ENCODE assay signal across 30 mouse cellular contexts in the genomic region with DNA sequence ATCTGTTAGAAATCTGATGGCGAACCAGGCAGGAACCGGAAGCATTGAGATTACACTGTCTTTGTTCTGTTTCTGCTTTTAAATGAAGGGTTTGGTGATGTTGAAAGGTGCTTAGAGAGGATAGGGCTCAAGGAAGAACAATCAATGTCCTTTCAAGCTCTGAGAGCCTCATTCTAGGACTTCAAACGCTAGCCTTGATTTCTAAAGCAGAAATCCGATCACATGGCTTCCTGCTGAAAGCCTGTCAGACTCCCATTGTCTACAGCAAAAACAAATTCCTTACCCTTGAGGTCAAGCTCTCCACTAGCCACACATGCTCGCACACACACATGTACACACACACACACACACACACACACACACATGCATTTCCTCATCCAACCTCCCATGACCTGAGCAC.
DNase-seq lines count a peak whose midpoint lies in the region; ATAC-seq lines count a peak whose summit lies in the region.
"Had no signal": no experiment of that assay in that cellular context is flagged by ENCODE, and none has a peak within 500 bp of the region (broad histone marks: within the 10 kb centered on the region; RNA-seq: fewer than 3 reads in every experiment).

No protein-coding gene starts in this region.

- no peak overlapping the region for H3K4me3 ChIP-seq in forebrain, embryonic 15.5 days
- H3K4me3 ChIP-seq: erythroblast, embryonic 14.5 days; heart, embryonic 15.5 days; hindbrain, embryonic 15.5 days; kidney, embryonic 15.5 days; limb, embryonic 13.5 days; lung, embryonic 15.5 days; midbrain, embryonic 15.5 days; neural tube, embryonic 15.5 days had no signal

- no peak overlapping the region for H3K27ac ChIP-seq in forebrain, embryonic 15.5 days (replicated peaks)
- H3K27ac ChIP-seq: heart, embryonic 15.5 days; hindbrain, embryonic 15.5 days; kidney, embryonic 15.5 days; limb, embryonic 13.5 days; lung, embryonic 15.5 days; midbrain, embryonic 15.5 days; neural tube, embryonic 15.5 days had no signal

- no peaks in the 10 kb centered on the region for H3K4me1 ChIP-seq in forebrain, embryonic 15.5 days
- H3K4me1 ChIP-seq: heart, embryonic 15.5 days; hindbrain, embryonic 15.5 days; kidney, embryonic 15.5 days; limb, embryonic 13.5 days; lung, embryonic 15.5 days; midbrain, embryonic 15.5 days; neural tube, embryonic 15.5 days had no signal

- ATAC-seq in forebrain, embryonic 15.5 days (replicated peaks), result no peak
- ATAC-seq: forebrain, postnatal 0 days; inflammation-experienced regulatory T-cells, adult 6 months; midbrain, embryonic 15.5 days had no signal

- 12% methylated on average over 5 of the region's 5 CpGs for WGBS in forebrain, embryonic 15.5 days

- H3K9ac ChIP-seq in forebrain, embryonic 15.5 days (replicated peaks), result no peak overlapping the region
- H3K9ac ChIP-seq: forebrain, postnatal 0 days; heart, embryonic 15.5 days; hindbrain, embryonic 15.5 days; kidney, embryonic 15.5 days; limb, embryonic 13.5 days; lung, embryonic 15.5 days; midbrain, embryonic 15.5 days; neural tube, embryonic 15.5 days had no signal

- no peaks in the 10 kb centered on the region for H3K36me3 ChIP-seq in forebrain, embryonic 15.5 days
- H3K36me3 ChIP-seq: G1E; heart, embryonic 15.5 days; hindbrain, embryonic 15.5 days; kidney, embryonic 15.5 days; limb, embryonic 13.5 days; lung, embryonic 15.5 days; midbrain, embryonic 15.5 days; neural tube, embryonic 15.5 days had no signal

- H3K4me2 ChIP-seq in forebrain, embryonic 15.5 days (replicated peaks), result no peak overlapping the region
- H3K4me2 ChIP-seq: heart, embryonic 15.5 days; hindbrain, embryonic 15.5 days; kidney, embryonic 15.5 days; limb, embryonic 13.5 days; liver, embryonic 11.5 days; lung, embryonic 15.5 days; midbrain, embryonic 15.5 days; neural tube, embryonic 15.5 days had no signal

- H3K27me3 ChIP-seq in forebrain, embryonic 15.5 days, result no peaks in the 10 kb centered on the region
- H3K27me3 ChIP-seq: hindbrain, embryonic 15.5 days; limb, embryonic 13.5 days; lung, embryonic 15.5 days; midbrain, embryonic 15.5 days; neural tube, embryonic 15.5 days had no signal

- no peaks in the 10 kb centered on the region for H3K9me3 ChIP-seq in forebrain, embryonic 15.5 days
- H3K9me3 ChIP-seq: heart, embryonic 15.5 days; hindbrain, embryonic 15.5 days; kidney, embryonic 15.5 days; limb, embryonic 13.5 days; lung, embryonic 15.5 days; midbrain, embryonic 15.5 days; neural tube, embryonic 15.5 days had no signal

- DNase-seq in embryo, embryonic 10 days (ENCODE audit: low spot score), result peak; percentile 33
- DNase-seq in embryo, embryonic 9.5 days (ENCODE audit: extremely low spot score), result no peak
- peak; percentile 32 to 77 for DNase-seq in heart, adult 9 months (ENCODE audit: low spot score in 2 of 2)
- DNase-seq in heart, postnatal 25 days (ENCODE audit: low spot score), result no peak
- peak; percentile 7 for DNase-seq in R1 (ENCODE audit: low read depth, low spot score)
- peak; percentile 34 for DNase-seq in embryo, embryonic 11 days
- no peak for DNase-seq in urinary bladder, postnatal 36 days (ENCODE audit: low spot score in 2 of 2)
- DNase-seq: adrenal gland, postnatal 25 days; cerebellum, adult 2 months; cerebellum, postnatal 14 days; forebrain, postnatal 0 days; gastrocnemius, postnatal 10 days; heart, postnatal 4 days; kidney, adult 11 months; kidney, postnatal 25 days; right cerebral cortex, postnatal 25 days; spleen, adult 18-20 months; thymus, postnatal 25 days had no signal

- intact Hi-C loops in heart, postnatal 25 days (cut with DNase I), result no loop called here

Comparison
In these comparisons a context has a peak if more than half of its experiments do, and no peak if none do; other contexts are left out.
1. DNase-seq: peak in embryo, embryonic 10 days (single experiment), heart, adult 9 months (2 of 2), R1 (single experiment) and embryo, embryonic 11 days (single experiment); none in embryo, embryonic 9.5 days (single experiment), heart, postnatal 25 days (single experiment) and urinary bladder, postnatal 36 days (0 of 2).